Mouse (Mus musculus) olfactory bulb, adult 2 months (tissue): Measurements from ENCODE around the gene Acrbp. TPM values are rescaled to one million over a fixed set of nuclear protein-coding genes. Genes with fewer than 3 reads are reported as not detected.
A peak's percentile ranks its signal among the peaks of the same experiment; 100 is the strongest.

ENCODE experiments used
- H3K27ac ChIP-seq: fragments of 200-500 bp; 2 replicates; pipeline ENCODE4 v1.5.1; 2012; ENCODE audit warnings: low read depth, low read length; ENCODE audit not compliant: insufficient read depth
- H3K4me1 ChIP-seq: fragments of 200-500 bp; 2 replicates; pipeline ENCODE4 v1.6.1; 2012; ENCODE audit warnings: low read length; ENCODE audit not compliant: control insufficient read depth, insufficient read depth
- H3K4me3 ChIP-seq: fragments of 200-500 bp; 2 replicates; pipeline ENCODE4 v1.5.1; 2012; ENCODE audit warnings: mild to moderate bottlenecking, low read depth, low read length, moderate library complexity; ENCODE audit not compliant: insufficient read depth
- CTCF ChIP-seq: fragments of 200-500 bp; IDR thresholded peaks from 2 replicates; pipeline ENCODE4 v1.5.1; 2012; ENCODE audit warnings: low read depth, mild to moderate bottlenecking, low read length, moderate library complexity; ENCODE audit not compliant: insufficient read depth
- POLR2A ChIP-seq: fragments of 200-500 bp; IDR thresholded peaks from 2 replicates; pipeline ENCODE4 v1.6.1; 2012; ENCODE audit warnings: mild to moderate bottlenecking, low read depth, low read length, moderate library complexity; ENCODE audit not compliant: insufficient read depth
- WGBS: fragments of 180-500 bp; shearing (Covaris S2); methylation state at CpG from one replicate; pipeline ENCODE4 v1.1.7; 2018; 5-methylcytosine and 5-hydroxymethylcytosine counted together
- polyA plus RNA-seq: library from polyadenylated mRNA; stranded (reverse); fragments of >200 nt; gene quantifications from 2 replicates; pipeline ENCODE4 v1.2.4, GENCODE M21; 2012; ENCODE audit warnings: low replicate concordance; ENCODE audit not compliant: missing spikeins, insufficient read depth, insufficient read length

Acrbp gene
- polyA plus RNA-seq, 1 experiment, result not detected

- H3K27ac ChIP-seq, result no peak overlapping the region
- TF ChIP-seq POLR2A (no peak), CTCF (no peak)
- peaks cover 11% of the 10 kb centered on the region; the same call in 1 of the 2 replicates for H3K4me1 ChIP-seq
- WGBS, result 88% methylated on average over 7 of the region's 7 CpGs
- no peak overlapping the region for H3K4me3 ChIP-seq
Observed at GRCm38 (mm10) chr6:125082801-125083386, 33.4 kb downstream of the Acrbp start.

GRCm38 (mm10) chr6:125084424-125084823 is 34.9 kb downstream of the Acrbp start:
- no peak overlapping the region for H3K27ac ChIP-seq
- H3K4me3 ChIP-seq, result no peak overlapping the region
- WGBS, result 3% methylated on average over 4 of the region's 4 CpGs
- no peak for TF ChIP-seq CTCF
- no peak for TF ChIP-seq POLR2A
- H3K4me1 ChIP-seq, result peaks cover 19% of the 10 kb centered on the region

GRCm38 (mm10) chr6:125087937-125088336 is 38.4 kb downstream of the Acrbp start:
- no peak for TF ChIP-seq POLR2A
- no peak for TF ChIP-seq CTCF
- WGBS, result 71% methylated on average over 3 of the region's 3 CpGs
- Histone ChIP-seq H3K4me3 (no peak overlapping the region), H3K27ac (no peak overlapping the region), H3K4me1 (peaks cover 23% of the 10 kb centered on the region)

- H3K4me1 ChIP-seq, result peaks cover 23% of the 10 kb centered on the region
- H3K27ac ChIP-seq, result peak overlapping the region; percentile 85
- 4% methylated on average over 20 of the region's 20 CpGs for WGBS
- TF ChIP-seq CTCF, result no peak
- TF ChIP-seq POLR2A, result no peak
- no peak overlapping the region for H3K4me3 ChIP-seq
Observed at GRCm38 (mm10) chr6:125088561-125089321, 39.3 kb downstream of the Acrbp start.

- TF ChIP-seq CTCF, result no peak
- no peak for TF ChIP-seq POLR2A
- peaks cover 23% of the 10 kb centered on the region for H3K4me1 ChIP-seq
- WGBS, result 2% methylated on average over 15 of the region's 15 CpGs
- H3K4me3 ChIP-seq, result peak overlapping the region; percentile 27; the same call in 1 of the 2 replicates
- peak overlapping the region; percentile 97 for H3K27ac ChIP-seq
Observed at GRCm38 (mm10) chr6:125089521-125090321, 40.2 kb downstream of the Acrbp start.

- WGBS, result 38% methylated on average over 10 of the region's 10 CpGs
- TF ChIP-seq CTCF, result no peak
- no peak for TF ChIP-seq POLR2A
- H3K27ac ChIP-seq, result peak overlapping the region; percentile 92
Observed at GRCm38 (mm10) chr6:125090341-125091085, 41.0 kb downstream of the Acrbp start.

GRCm38 (mm10) chr6:125092372-125092771 is 42.9 kb downstream of the Acrbp start:
- Histone ChIP-seq H3K4me1 (peaks cover 26% of the 10 kb centered on the region), H3K4me3 (no peak overlapping the region), H3K27ac (no peak overlapping the region)
- WGBS, result 94% methylated on average over 5 of the region's 5 CpGs
- no peak for TF ChIP-seq CTCF
- TF ChIP-seq POLR2A, result no peak

More at GRCm38 (mm10) chr6:125090341-125091085, 41.0 kb downstream of the Acrbp start:
- Histone ChIP-seq H3K4me3 (no peak overlapping the region), H3K4me1 (peaks cover 23% of the 10 kb centered on the region)

- WGBS, result 40% methylated on average over 3 of the region's 3 CpGs
- TF ChIP-seq POLR2A (no peak), CTCF (no peak)
- H3K4me1 ChIP-seq, result peaks cover 27% of the 10 kb centered on the region
Observed at GRCm38 (mm10) chr6:125094843-125095242, 45.4 kb downstream of the Acrbp start.

More at GRCm38 (mm10) chr6:125094843-125095242, 45.4 kb downstream of the Acrbp start:
- no peak overlapping the region for H3K4me3 ChIP-seq
- H3K27ac ChIP-seq, result peak overlapping the region; percentile 80; the same call in 1 of the 2 replicates
